Mouse (Mus musculus) neural tube, embryonic 11.5 days (tissue): ENCODE data around the gene Ankle2. TPM values are rescaled to one million over a fixed set of nuclear protein-coding genes. Genes with fewer than 3 reads are reported as not detected.

Experiments used
- ATAC-seq: fragments of 200-750 bp; cut with Nextera tagmentation; 2 replicates; pipeline ENCODE4 v1.8.0; 2017; ENCODE audit warnings: moderate number of reproducible peaks, mild to moderate bottlenecking, moderate TSS enrichment, moderate library complexity; ENCODE audit not compliant: insufficient read depth, low FRiP score, low TSS enrichment
- DNase-seq: peaks from one replicate; pipeline ENCODE4 v3.0.0-alpha.2; 2015; ENCODE audit warnings: low spot score
- H3K27ac ChIP-seq: fragments of 300-500 bp; sonication (generic); 2 replicates; pipeline ENCODE4 v1.5.1; 2014; ENCODE audit warnings: low read depth, mild to moderate bottlenecking, low read length
- H3K27me3 ChIP-seq: fragments of 300-500 bp; sonication (generic); 2 replicates; pipeline ENCODE4 v1.6.1; 2014; ENCODE audit warnings: mild to moderate bottlenecking, low read length, mixed read lengths; ENCODE audit not compliant: control insufficient read depth, insufficient read depth
- H3K36me3 ChIP-seq: fragments of 300-500 bp; sonication (generic); 2 replicates; pipeline ENCODE4 v1.6.1; 2014; ENCODE audit warnings: mild to moderate bottlenecking, low read length, moderate library complexity, mixed read lengths; ENCODE audit not compliant: control insufficient read depth, insufficient read depth
- H3K4me1 ChIP-seq: fragments of 300-500 bp; sonication (generic); 2 replicates; pipeline ENCODE4 v1.6.1; 2014; ENCODE audit warnings: low read length, mixed read lengths; ENCODE audit not compliant: control insufficient read depth, insufficient read depth
- H3K4me2 ChIP-seq: fragments of 300-500 bp; sonication (generic); 2 replicates; pipeline ENCODE4 v1.6.1; 2014; ENCODE audit warnings: low read depth, mild to moderate bottlenecking, moderate library complexity
- H3K4me3 ChIP-seq: fragments of 300-500 bp; sonication (generic); 2 replicates; pipeline ENCODE4 v1.5.1; 2014; ENCODE audit warnings: low read depth, low read length
- H3K9ac ChIP-seq: fragments of 300-500 bp; sonication (generic); 2 replicates; pipeline ENCODE4 v1.6.1; 2014; ENCODE audit warnings: mild to moderate bottlenecking, low read length
- H3K9me3 ChIP-seq: fragments of 300-500 bp; sonication (generic); 2 replicates; pipeline ENCODE4 v1.6.1; 2016; ENCODE audit warnings: low read length; ENCODE audit not compliant: control insufficient read depth
- WGBS: fragments of 180-500 bp; shearing (Covaris S2); extraction: QIAGEN DNeasy Blood & Tissue Kit; methylation state at CpG from one replicate; pipeline ENCODE4 v1.1.7; 2014; 5-methylcytosine and 5-hydroxymethylcytosine counted together
- polyA plus RNA-seq: library from polyadenylated mRNA; unstranded; fragments of >200 nt; fragmentation: Nextera tagmentation; extraction: Ambion mirVana; gene quantifications from 2 replicates; pipeline ENCODE4 v1.2.1, GENCODE M21; 2014

Ankle2 gene
- polyA plus RNA-seq, 1 experiment from 2014 or later: 39.9 TPM

DNA sequence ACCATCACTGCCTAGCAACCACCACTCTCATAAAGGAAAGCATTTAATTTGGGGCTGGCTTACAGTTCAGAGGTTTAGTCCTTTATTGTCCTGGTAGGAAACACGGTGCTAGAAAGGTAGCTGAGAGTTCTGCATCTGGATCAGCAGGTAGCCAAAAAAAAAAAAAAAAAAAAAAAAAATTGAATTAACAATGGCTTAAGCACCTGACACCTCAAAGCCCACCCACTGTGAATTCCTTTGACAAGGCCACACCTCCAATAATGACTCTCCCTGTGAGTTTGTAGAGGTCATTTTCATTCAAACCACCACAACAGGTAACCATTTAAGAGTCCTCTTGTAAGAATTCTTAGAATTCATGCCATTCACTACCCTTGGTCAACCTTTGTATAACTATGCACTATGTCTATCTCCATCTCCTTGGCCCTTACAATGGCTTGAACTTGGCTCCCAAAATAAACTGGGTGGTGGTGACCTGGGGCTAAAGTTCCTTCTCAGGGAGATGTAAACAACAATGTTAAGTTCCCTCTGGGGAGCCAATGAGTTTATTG lies 3.4 kb upstream of the Ankle2 start:
- H3K9me3 ChIP-seq: no peaks in the 10 kb centered on the region
- ATAC-seq: no peak
- no peak overlapping the region for H3K27ac ChIP-seq
- WGBS: 14% methylated on average over 1 of the region's 1 CpGs
- H3K4me2 ChIP-seq: no peak overlapping the region
- H3K4me1 ChIP-seq: peaks cover 4% of the 10 kb centered on the region; the same call in 1 of the 2 replicates
- H3K4me3 ChIP-seq: no peak overlapping the region
- no peaks in the 10 kb centered on the region for H3K36me3 ChIP-seq
- no peak for DNase-seq
- no peaks in the 10 kb centered on the region for H3K27me3 ChIP-seq
- H3K9ac ChIP-seq: no peak overlapping the region

DNA sequence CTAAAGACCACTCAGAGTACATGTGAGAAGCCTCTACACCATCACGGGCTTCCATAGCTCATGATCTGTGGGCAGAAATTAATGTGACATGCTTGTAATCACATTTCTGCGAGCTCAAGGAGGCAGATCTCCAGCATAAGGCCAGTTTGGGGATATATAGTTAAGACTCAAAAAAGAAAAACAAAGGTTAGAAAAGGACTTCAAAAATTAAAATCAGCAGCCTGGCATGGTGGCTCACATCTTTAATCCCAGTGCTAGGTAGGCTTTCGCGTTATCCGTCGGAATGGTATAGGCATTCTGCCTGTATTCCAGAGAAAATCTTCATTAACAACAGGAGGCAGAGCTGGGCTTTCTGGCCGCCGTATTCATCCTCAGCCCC lies 414 bp upstream of the Ankle2 start:
- DNase-seq: no peak
- Histone ChIP-seq H3K4me3 (peak overlapping the region; percentile 93), H3K4me2 (peak overlapping the region; percentile 70), H3K27me3 (no peaks in the 10 kb centered on the region), H3K36me3 (no peaks in the 10 kb centered on the region), H3K9me3 (no peaks in the 10 kb centered on the region), H3K27ac (peak overlapping the region; percentile 87), H3K4me1 (peaks cover 4% of the 10 kb centered on the region; the same call in 1 of the 2 replicates), H3K9ac (peak overlapping the region; percentile 92)
- WGBS: 11% methylated on average over 8 of the region's 8 CpGs
- no peak for ATAC-seq

DNA sequence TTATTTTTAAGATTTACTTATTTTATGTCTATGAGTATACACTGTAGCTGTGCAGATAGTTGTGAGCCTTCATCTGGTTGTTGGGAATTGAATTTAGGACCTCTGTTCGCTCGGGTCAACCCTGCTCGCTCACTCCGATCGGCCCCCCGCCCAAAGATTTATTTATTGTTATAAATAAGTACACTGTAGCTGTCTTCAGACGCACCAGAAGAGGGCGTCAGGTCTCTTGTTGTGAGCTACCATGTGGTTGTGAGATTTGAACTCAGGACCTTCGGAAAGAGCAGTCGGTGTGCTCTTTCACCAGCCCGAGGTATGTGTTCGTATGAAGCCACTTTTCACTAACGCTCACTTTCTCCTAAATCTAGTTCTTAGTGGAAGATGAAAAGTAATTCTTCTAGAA lies 834 bp downstream of the Ankle2 start:
- peak overlapping the region; percentile 93 for H3K4me3 ChIP-seq
- H3K9ac ChIP-seq: peak overlapping the region; percentile 92
- no peaks in the 10 kb centered on the region for H3K27me3 ChIP-seq
- no peaks in the 10 kb centered on the region for H3K9me3 ChIP-seq
- 49% methylated on average over 13 of the region's 13 CpGs for WGBS
- H3K4me2 ChIP-seq: peak overlapping the region; percentile 70
- DNase-seq (peak; percentile 17), ATAC-seq (no peak)
- H3K27ac ChIP-seq: no peak overlapping the region; the same call in 1 of the 2 replicates
- peaks cover 4% of the 10 kb centered on the region; the same call in 1 of the 2 replicates for H3K4me1 ChIP-seq
- H3K36me3 ChIP-seq: no peaks in the 10 kb centered on the region

DNA sequence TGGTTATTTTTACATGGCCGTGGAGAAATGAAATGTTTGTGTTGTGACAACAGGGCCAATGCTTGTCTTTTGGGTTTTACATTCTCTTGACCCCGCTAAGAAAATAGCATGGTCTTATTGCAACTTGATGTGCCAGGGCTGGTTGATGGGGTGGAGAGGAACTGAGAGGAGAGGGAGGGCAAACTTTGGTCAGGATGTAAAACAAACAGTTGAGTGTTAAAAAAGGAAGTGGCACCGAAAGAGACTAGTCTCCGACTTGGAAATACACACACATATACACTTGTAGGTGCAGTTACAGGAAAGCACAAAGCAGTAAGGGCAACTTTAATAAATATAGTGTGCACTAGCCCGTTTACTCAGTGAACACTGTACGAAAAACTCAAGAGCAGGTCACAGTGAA lies 1.5 kb downstream of the Ankle2 start:
- no peak for ATAC-seq
- no peak overlapping the region for H3K4me2 ChIP-seq
- H3K9me3 ChIP-seq: no peaks in the 10 kb centered on the region
- H3K4me1 ChIP-seq: peaks cover 4% of the 10 kb centered on the region; the same call in 1 of the 2 replicates
- H3K27me3 ChIP-seq: no peaks in the 10 kb centered on the region
- H3K27ac ChIP-seq: no peak overlapping the region
- H3K4me3 ChIP-seq: no peak overlapping the region
- H3K36me3 ChIP-seq: no peaks in the 10 kb centered on the region
- no peak overlapping the region for H3K9ac ChIP-seq
- no peak for DNase-seq
- WGBS: 94% methylated on average over 6 of the region's 6 CpGs

DNA sequence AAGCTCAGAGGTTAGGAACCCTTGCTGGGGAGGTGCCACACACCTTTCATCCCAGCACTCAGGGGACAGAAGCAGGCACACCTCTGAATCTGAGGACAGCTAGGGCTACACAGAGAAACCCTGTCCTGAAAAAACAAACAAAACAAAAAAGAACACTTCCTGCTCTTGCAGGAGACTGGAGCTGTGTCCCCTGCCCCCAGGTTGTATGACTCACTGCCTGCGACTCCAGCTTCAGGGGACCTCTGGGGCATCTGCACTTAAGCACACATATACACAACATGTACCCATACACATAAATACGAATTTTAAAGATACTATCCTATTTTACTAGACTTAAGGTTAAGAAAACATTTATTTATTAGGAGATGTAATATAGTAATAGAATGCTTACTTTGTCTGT lies 13.3 kb downstream of the Ankle2 start:
- no peak for DNase-seq

DNA sequence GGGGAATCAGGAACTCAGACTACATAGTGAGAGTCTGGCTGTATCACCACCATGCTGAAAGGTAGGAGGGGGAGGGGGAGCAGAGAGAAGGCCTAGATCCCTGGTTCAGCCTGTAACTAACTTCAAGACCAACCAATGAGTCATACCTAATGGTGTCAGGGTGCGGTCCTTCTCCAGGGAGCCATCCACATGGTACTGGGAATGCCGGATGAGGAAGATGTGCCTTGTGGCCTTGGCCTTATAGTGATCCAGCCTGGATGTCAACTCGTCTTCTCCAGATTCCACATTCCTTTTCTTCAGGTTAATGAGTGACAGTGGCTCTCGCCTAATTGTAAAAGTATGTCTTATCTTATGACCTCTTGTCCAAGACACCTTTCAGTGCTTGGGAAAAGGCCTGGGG lies 36.1 kb downstream of the Ankle2 start:
- ATAC-seq (no peak), DNase-seq (no peak)
- 91% methylated on average over 4 of the region's 4 CpGs for WGBS
- Histone ChIP-seq H3K27ac (no peak overlapping the region), H3K9me3 (no peaks in the 10 kb centered on the region), H3K4me2 (no peak overlapping the region), H3K27me3 (no peaks in the 10 kb centered on the region), H3K4me3 (no peak overlapping the region), H3K4me1 (peaks cover 5% of the 10 kb centered on the region), H3K9ac (no peak overlapping the region), H3K36me3 (peaks cover 12% of the 10 kb centered on the region)

More for the DNA sequence above, 13.3 kb downstream of the Ankle2 start:
- no peak overlapping the region for H3K4me2 ChIP-seq
- no peak overlapping the region for H3K9ac ChIP-seq
- H3K27ac ChIP-seq: no peak overlapping the region
- 87% methylated on average over 2 of the region's 2 CpGs for whole genome bisulfite sequencing
- no peaks in the 10 kb centered on the region for H3K9me3 ChIP-seq
- no peak overlapping the region for H3K4me3 ChIP-seq
- H3K27me3 ChIP-seq: no peaks in the 10 kb centered on the region
- H3K4me1 ChIP-seq: no peaks in the 10 kb centered on the region
- no peak for ATAC-seq
- peaks cover 21% of the 10 kb centered on the region for H3K36me3 ChIP-seq

DNA sequence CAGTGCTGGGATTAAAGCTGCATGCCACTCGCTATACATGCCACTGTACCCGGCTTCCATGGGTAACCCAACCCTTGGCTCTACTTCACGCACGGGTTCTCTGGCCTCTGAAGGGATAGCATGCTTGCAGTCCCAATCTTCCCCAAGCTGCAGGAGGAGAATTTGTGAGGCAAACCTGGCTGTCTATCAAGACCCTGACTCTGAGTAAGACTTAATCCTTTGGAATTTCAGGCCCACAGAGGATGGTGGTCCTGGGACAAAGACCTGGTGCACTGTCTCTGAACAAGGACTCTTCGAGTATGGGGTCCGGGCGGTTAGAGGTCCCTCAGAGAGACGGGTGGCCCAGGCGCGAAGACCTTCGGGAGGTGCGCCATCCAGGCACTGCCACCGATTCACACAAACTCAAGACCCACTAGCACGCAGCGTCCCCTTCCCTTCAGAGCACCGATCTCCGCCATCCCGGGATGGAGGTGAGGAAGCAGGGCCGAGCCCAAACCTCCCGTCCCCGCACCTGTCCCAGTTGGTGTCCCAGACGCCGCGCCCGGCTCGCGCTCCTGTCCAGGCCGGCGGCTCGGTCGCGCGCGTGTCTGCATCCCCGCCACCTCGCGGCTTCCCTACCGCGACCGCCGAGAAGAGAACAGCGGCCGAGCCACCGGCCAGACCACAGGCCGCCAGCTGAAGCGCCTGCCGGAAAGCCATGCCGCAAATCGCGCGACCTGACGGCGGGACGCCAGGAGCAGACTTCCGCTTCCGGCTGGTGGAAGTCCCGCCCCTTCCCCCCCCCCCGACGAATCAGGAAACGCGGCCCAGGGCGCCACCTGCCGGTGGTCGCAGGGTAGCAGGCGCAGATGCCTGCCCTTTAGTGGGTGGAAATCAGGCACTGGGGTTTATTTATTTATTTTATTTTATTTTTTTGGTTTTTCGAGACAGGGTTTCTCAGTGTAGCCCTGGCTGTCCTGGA lies 38.6 kb downstream of the Ankle2 start, which contains the start of gene Pgam5:
Pgam5 (minus strand) TSS at position 773 of the 961 bp plus-strand sequence.
- H3K36me3 ChIP-seq: peaks cover 11% of the 10 kb centered on the region
- no peaks in the 10 kb centered on the region for H3K27me3 ChIP-seq
- H3K27ac ChIP-seq: 0 out of 2 replicates have a peak within 1 kb of the TSS, but pooled peaks have one; percentile 53
- ATAC-seq (peak; percentile 90), DNase-seq (peak; percentile 93)
- peak within 1 kb of the TSS; percentile 97 for H3K4me3 ChIP-seq
- peak within 1 kb of the TSS; percentile 95 for H3K4me2 ChIP-seq
- peak within 1 kb of the TSS; percentile 94 for H3K9ac ChIP-seq
- 1% methylated on average over 64 of the region's 66 CpGs for WGBS
- H3K4me1 ChIP-seq: peaks cover 5% of the 10 kb centered on the region
- H3K9me3 ChIP-seq: no peaks in the 10 kb centered on the region

DNA sequence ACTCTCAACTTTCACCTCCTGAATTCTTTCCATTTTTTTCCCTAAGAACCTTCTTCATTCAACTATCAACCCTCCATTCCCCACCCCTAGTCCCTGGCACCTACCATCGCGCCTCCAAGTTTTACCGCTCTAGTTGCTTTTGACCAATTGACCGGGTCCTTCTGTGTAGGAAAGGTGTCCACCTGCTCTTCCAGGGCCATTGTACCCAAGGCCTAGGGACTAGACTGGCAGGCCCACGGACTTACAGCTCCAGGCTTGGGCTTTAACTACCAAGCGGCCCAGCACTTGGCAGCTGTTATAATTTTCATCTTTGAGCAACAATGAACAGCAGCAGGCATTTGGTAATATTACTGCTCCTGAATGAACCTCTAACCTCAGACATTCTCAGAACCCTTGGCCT lies 39.4 kb downstream of the Ankle2 start:
- ATAC-seq (no peak), DNase-seq (no peak)
- 90% methylated on average over 6 of the region's 6 CpGs for WGBS
- H3K4me3 ChIP-seq: no peak overlapping the region
- H3K36me3 ChIP-seq: peaks cover 5% of the 10 kb centered on the region; the same call in 1 of the 2 replicates
- H3K27ac ChIP-seq: no peak overlapping the region
- no peak overlapping the region for H3K9ac ChIP-seq
- no peaks in the 10 kb centered on the region for H3K9me3 ChIP-seq
- no peaks in the 10 kb centered on the region for H3K27me3 ChIP-seq
- H3K4me1 ChIP-seq: peaks cover 5% of the 10 kb centered on the region
- H3K4me2 ChIP-seq: no peak overlapping the region
